Mouse (Mus musculus) embryo, embryonic 11.5 days (tissue): ENCODE measurements at regions not wholly inside any gene's neighbourhood (a gene's known extent, or its start where the extent isn't known, plus 50 kb on each side); places are given as distances from the start of the nearest gene placed in this dataset.
A peak's percentile ranks its signal among the peaks of the same experiment; 100 is the strongest.

Experiments used
- DNase-seq: peaks from one replicate; pipeline ENCODE4 v3.0.0-alpha.2; 2012; ENCODE audit warnings: low read depth, low spot score

- no peak for DNase-seq
Observed at GRCm38 (mm10) chr6:73401059-73401458, 68.4 kb downstream of the 4931417E11Rik start.

DNA sequence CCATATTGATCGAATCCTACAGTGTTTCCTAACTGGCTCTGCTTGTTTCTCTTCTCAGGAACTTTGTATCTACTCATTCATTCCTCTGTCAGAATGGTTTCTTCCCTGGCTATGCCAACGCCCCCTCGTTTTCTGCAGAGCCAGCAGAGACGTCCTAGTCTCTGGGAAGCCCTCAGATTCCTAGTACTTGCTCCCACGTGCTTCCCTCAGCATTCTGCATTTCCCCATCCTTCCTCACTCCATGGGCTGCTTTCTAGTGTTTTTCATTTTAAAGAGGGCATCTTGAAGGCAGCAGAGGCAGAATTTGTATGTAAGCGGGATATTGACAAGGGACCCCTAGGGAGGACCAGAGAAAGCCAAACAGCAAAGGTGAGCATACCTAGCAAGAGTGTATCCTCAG lies 80.2 kb downstream of the 4931417E11Rik start:
- no peak for DNase-seq

DNA sequence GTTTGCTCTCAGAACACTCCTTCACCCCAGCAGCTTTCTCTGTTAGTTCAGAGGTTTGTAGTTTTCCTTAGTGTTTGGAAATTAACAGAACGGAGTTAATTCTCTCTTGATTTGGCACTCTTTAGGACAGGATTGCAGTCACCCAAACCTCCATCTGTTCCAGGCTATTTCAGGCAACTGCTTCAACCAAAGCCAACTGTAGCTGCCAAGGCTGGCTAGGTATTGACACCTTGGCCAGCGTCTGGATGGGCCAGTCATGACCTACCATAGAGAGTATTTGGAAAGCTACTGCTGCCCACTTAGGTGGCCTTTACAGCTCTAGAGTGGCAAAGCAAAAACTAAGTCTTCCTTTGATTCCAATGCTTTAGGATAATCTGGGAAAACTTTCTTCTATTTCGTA lies 83.2 kb downstream of the 4931417E11Rik start:
- DNase-seq = no peak

GRCm38 (mm10) chr6:73379825-73380224 lies 89.6 kb downstream of the 4931417E11Rik start:
- DNase-seq = no peak

GRCm38 (mm10) chr6:73377884-73378283 lies 91.6 kb downstream of the 4931417E11Rik start:
- no peak for DNase-seq

DNA sequence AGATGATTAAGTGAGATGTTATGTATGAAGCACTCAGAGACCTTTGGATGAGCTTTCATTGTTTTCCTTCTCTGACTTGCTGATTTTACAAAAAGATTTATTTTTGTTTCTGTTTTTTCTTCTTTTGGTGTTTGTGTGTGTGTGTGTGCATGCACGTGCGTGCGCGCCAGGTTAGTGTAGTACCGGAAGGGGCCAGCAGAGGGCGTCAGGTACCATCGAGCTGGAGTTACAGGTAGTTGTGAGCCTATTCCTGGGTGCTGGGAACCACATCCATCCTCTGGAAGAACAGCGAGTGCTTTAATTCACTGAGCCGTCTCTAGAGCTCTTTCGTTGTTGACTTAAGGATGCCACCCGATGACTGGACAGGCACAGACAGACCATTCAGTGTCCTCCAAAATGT lies 93.2 kb downstream of the 4931417E11Rik start:
- DNase-seq = no peak

- no peak for DNase-seq
Observed at GRCm38 (mm10) chr6:73372901-73373300, 96.6 kb downstream of the 4931417E11Rik start.

- DNase-seq = no peak
Observed at GRCm38 (mm10) chr6:73371866-73372265, 97.6 kb downstream of the 4931417E11Rik start.

GRCm38 (mm10) chr6:73370901-73371300 lies 98.6 kb downstream of the 4931417E11Rik start:
- no peak for DNase-seq

- DNase-seq = no peak
Observed at GRCm38 (mm10) chr6:73368836-73369141, 100.7 kb downstream of the 4931417E11Rik start.

- no peak for DNase-seq
Observed at GRCm38 (mm10) chr6:73368047-73368835, 101.2 kb downstream of the 4931417E11Rik start.

DNA sequence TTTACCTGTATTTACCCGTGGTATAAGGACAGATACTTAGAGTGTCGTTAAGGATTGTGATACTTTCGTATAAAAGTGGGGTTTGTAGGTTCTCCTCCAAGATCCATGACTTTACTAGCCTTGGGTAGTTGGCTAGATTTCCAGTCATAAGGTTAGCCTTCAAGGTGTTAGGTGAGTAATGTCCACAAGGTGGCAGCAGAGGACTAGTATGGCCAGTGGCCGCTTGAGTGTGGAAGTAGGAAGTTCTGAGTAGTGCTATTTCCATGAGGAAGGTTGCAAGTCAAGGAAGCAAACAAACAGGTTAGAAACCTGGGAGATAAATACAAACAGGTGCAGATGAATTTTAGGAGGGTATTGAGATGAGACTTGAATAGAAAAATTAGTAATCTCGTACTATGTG lies 101.9 kb downstream of the 4931417E11Rik start:
- DNase-seq = peak; percentile 75

DNA sequence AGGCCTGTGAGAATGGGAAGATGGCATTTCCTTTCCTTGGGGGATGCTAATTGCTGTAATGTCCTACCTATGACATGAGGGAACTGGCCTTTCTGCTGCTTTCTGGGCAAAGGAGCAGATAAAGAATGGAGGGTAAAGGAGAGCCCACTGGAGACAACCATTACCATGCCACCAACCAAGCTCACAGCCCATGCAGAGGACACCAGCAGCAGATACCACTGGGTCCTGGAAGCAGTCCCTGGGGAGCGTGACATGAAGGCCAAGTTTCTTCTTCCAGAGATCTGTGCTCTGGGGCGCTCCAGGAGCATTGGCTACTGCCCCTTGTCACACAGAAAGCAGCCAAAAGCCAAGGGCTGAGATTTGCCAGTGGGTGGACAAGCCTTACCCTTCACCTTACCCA lies 102.8 kb downstream of the 4931417E11Rik start:
- no peak for DNase-seq

DNA sequence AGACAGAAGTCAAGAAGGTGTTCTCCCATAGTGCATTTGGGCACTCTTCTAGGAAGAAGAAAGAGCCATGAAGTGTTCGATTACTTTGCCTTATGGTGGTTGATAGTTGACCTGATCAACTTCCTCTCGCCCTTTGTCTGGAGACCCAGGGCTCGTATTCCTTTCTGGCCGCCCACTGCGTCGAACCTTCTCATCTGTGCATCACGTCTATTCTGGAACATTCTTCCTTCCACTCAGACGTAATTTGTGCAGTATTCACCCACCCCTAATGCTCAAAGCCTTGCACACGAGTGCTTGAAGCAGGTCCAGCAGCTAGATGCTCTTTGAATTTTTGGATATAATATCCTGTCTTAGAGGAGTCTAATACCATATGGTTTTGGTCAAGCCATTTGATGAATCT lies 104.2 kb downstream of the 4931417E11Rik start:
- DNase-seq = no peak

DNA sequence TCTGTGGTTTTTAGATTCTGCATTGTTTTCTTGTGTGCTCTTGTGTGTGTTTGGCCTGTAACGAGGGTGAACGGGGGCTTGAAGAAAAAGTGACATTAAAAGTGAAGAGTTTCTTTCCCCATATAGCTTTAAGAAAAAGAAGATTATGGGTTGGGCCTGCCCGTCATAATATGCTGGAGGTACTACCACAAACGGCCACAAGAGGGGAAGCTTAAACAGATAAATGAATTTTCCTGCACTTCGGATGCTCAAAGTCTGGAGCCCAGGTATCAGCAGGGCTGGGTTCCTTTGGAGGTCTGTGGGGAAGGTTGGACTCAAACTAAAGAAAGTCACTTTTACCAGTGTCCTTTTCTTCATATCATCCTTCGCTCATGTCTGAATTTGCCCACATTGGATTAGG lies 86.8 kb downstream of the Suclg1 start:
- no peak for DNase-seq

GRCm38 (mm10) chr6:73329666-73330065 lies 81.5 kb downstream of the Suclg1 start:
- DNase-seq = no peak
